ENCODE assay signal across 23 mouse cellular contexts in the genomic region with DNA sequence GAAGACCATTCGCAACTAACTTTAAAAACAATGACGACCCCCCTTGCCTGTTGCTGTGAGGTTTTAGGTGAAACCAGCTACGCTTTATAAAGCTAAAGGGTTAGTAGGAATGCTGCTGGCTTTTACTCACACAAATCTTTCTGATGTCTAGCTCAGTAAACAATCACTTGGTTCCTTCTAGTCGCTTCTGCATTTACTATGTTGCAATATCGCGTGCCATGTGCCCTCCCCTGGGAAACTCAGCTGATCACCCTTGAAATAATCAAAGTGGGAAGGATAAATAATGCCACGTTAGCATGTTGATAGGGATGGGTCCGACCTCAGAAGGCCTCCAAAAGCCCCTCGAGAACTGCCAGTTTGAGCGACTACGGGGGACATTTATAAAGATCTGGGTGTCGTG. TPM values are rescaled to one million over a fixed set of nuclear protein-coding genes. Genes with fewer than 3 reads are reported as not detected.
DNase-seq lines count a peak whose midpoint lies in the region; ATAC-seq and TF ChIP-seq lines count a peak whose summit lies in the region.
"Had no signal": no experiment of that assay in that cellular context is flagged by ENCODE, and none has a peak within 500 bp of the region (broad histone marks: within the 10 kb centered on the region; RNA-seq: fewer than 3 reads in every experiment).

No protein-coding gene starts in this region.

- peaks cover 53% of the 10 kb centered on the region for H3K4me1 ChIP-seq in forebrain, embryonic 13.5 days
- H3K4me1 ChIP-seq in forebrain, embryonic 12.5 days: peaks cover 50% of the 10 kb centered on the region
- peaks cover 43% of the 10 kb centered on the region for H3K4me1 ChIP-seq in bone marrow macrophage, adult 2 months (ENCODE audit: control insufficient read depth, insufficient read depth, low read length)
- H3K4me1 ChIP-seq: liver, embryonic 12.5 days had no signal

- 0 out of 2 replicates have a peak overlapping the region, but pooled peaks have one; percentile 36 for H3K27ac ChIP-seq in forebrain, embryonic 13.5 days
- no peak overlapping the region for H3K27ac ChIP-seq in forebrain, embryonic 12.5 days
- H3K27ac ChIP-seq in left cerebral cortex, adult 2 months: peak overlapping the region; percentile 73
- H3K27ac ChIP-seq in bone marrow macrophage, adult 2 months (ENCODE audit: insufficient read depth, low read depth, low read length): peak overlapping the region; percentile 94
- H3K27ac ChIP-seq: embryonic facial prominence, embryonic 12.5 days; heart, adult 2 months; limb, embryonic 10.5 days; liver, embryonic 12.5 days had no signal

- H3K36me3 ChIP-seq in forebrain, embryonic 13.5 days (ENCODE audit: poor library complexity, severe bottlenecking): no peaks in the 10 kb centered on the region
- no peaks in the 10 kb centered on the region for H3K36me3 ChIP-seq in forebrain, embryonic 12.5 days (replicated peaks)
- H3K36me3 ChIP-seq: embryonic facial prominence, embryonic 12.5 days; limb, embryonic 10.5 days; liver, embryonic 12.5 days had no signal

- no peak for TF ChIP-seq CTCF in left cerebral cortex, adult 2 months (IDR thresholded peaks at IDR 0.05)
- TF ChIP-seq CTCF in bone marrow macrophage, adult 2 months (IDR thresholded peaks at IDR 0.05; ENCODE audit: low read depth, low read length): no peak

- H3K9me3 ChIP-seq in forebrain, embryonic 13.5 days (replicated peaks): no peaks in the 10 kb centered on the region
- H3K9me3 ChIP-seq in forebrain, embryonic 12.5 days: no peaks in the 10 kb centered on the region
- H3K9me3 ChIP-seq: embryonic facial prominence, embryonic 12.5 days; limb, embryonic 10.5 days; liver, embryonic 12.5 days had no signal

- intact Hi-C loops in left cerebral cortex, adult 2 months (cut with DNase I): no loop called here

- no peak for DNase-seq in left cerebral cortex, adult 2 months (ENCODE audit: extremely low spot score in 1 of 2, low spot score in 2 of 2)
- DNase-seq in left cerebral cortex, adult 8-10 months (ENCODE audit: low spot score in 2 of 2): no peak
- no peak for DNase-seq in adrenal gland, adult 8-10 months
- DNase-seq: adrenal gland, postnatal 25 days; cerebellum, postnatal 10 days; forebrain, postnatal 0 days; gastrocnemius, postnatal 25 days; heart, adult 2 months; kidney, postnatal 4 days; layer of hippocampus, adult 9-11 months; lung, embryonic 14.5 days had no signal

- 93% methylated on average over 12 of the region's 12 CpGs for WGBS in forebrain, embryonic 13.5 days
- WGBS in forebrain, embryonic 12.5 days: 91% methylated on average over 12 of the region's 12 CpGs

- no peak overlapping the region for H3K4me2 ChIP-seq in forebrain, embryonic 13.5 days
- H3K4me2 ChIP-seq in forebrain, embryonic 12.5 days: no peak overlapping the region
- H3K4me2 ChIP-seq: embryonic facial prominence, embryonic 12.5 days; liver, embryonic 12.5 days; lung, embryonic 14.5 days; midbrain, embryonic 11.5 days had no signal

- H3K4me3 ChIP-seq in forebrain, embryonic 13.5 days: no peak overlapping the region
- no peak overlapping the region for H3K4me3 ChIP-seq in forebrain, embryonic 12.5 days (replicated peaks)
- H3K4me3 ChIP-seq in left cerebral cortex, adult 2 months: no peak overlapping the region
- no peak overlapping the region for H3K4me3 ChIP-seq in bone marrow macrophage, adult 2 months (ENCODE audit: insufficient read depth, low read length)
- H3K4me3 ChIP-seq: embryonic facial prominence, embryonic 12.5 days; heart, adult 2 months; limb, embryonic 10.5 days; liver, embryonic 12.5 days had no signal

- no peaks in the 10 kb centered on the region for H3K27me3 ChIP-seq in forebrain, embryonic 13.5 days
- peaks cover 4% of the 10 kb centered on the region; the same call in 1 of the 2 replicates for H3K27me3 ChIP-seq in forebrain, embryonic 12.5 days

- no peak for TF ChIP-seq POLR2A in bone marrow macrophage, adult 2 months (IDR thresholded peaks at IDR 0.05; ENCODE audit: borderline replicate concordance, low read depth, low read length)

- H3K9ac ChIP-seq in forebrain, embryonic 13.5 days: no peak overlapping the region
- no peak overlapping the region for H3K9ac ChIP-seq in forebrain, embryonic 12.5 days
- H3K9ac ChIP-seq: embryonic facial prominence, embryonic 12.5 days; forebrain, postnatal 0 days; liver, embryonic 12.5 days; lung, embryonic 14.5 days had no signal

- ATAC-seq in forebrain, embryonic 13.5 days: no peak
- no peak for ATAC-seq in forebrain, embryonic 12.5 days (ENCODE audit: low FRiP score)
- ATAC-seq in megakaryocyte, adult 5-6 weeks (ENCODE audit: poor library complexity, severe bottlenecking): peak; percentile 64
- ATAC-seq: CD4-positive, CD25-positive, alpha-beta regulatory T cell, adult 4 months; forebrain, postnatal 0 days; liver, embryonic 12.5 days had no signal

RNA-seq across cellular contexts. Expression of gene Kcnj10, which starts 6.4 kb away (rescaled TPM):
- 1.2 and 1.5 TPM in 2 replicates for polyA plus RNA-seq in forebrain, embryonic 13.5 days (2015; fragmentation: Nextera tagmentation; extraction: Ambion mirVana)
- 0.93 and 1.2 TPM in 2 replicates for polyA plus RNA-seq in forebrain, embryonic 12.5 days (2016; fragmentation: Nextera tagmentation; extraction: Ambion mirVana)
- 100 to 1,000 TPM in 1 of 2 experiments, 10 to 100 TPM in 1; 86.5 to 108 TPM for total RNA-seq in left cerebral cortex, adult 2 months (2021)
- 100 to 1,000 TPM in 3 of 4 experiments, 10 to 100 TPM in 1; 98.2 to 130 (median 113) TPM for total RNA-seq in left cerebral cortex, adult 8-10 months (2022)
- 52.3 and 58.4 TPM in 2 replicates for polyA plus RNA-seq in bone marrow macrophage, adult 2 months (2012; ENCODE audit: insufficient read depth, insufficient read length, missing spikeins)
- total RNA-seq in megakaryocyte, adult 5-6 weeks (2015): 0.23 and 0.42 TPM in 2 replicates
- 0.26 and 0.28 TPM in 2 replicates for total RNA-seq in megakaryocyte, adult 5-6 weeks (2017)
- total RNA-seq in adrenal gland, adult 8-10 months (2022): 1 to 10 TPM; 1.0 to 2.6 (median 1.7) TPM
- total RNA-seq: neutrophil, adult 5-6 weeks had no signal
- polyA plus RNA-seq: CD4-positive, CD25-positive, alpha-beta regulatory T cell, adult 4 months; heart, embryonic 14.5 days had no signal

RNA-seq across cellular contexts. Expression of gene Kcnj9, which starts 18.3 kb away (rescaled TPM):
- polyA plus RNA-seq in forebrain, embryonic 13.5 days (2015; fragmentation: Nextera tagmentation; extraction: Ambion mirVana): 1.8 and 3.0 TPM in 2 replicates
- polyA plus RNA-seq in forebrain, embryonic 12.5 days (2016; fragmentation: Nextera tagmentation; extraction: Ambion mirVana): 2.5 and 2.8 TPM in 2 replicates
- 100 to 1,000 TPM; 137 to 138 TPM for total RNA-seq in left cerebral cortex, adult 2 months (2021)
- 100 to 1,000 TPM; 109 to 120 (median 112) TPM for total RNA-seq in left cerebral cortex, adult 8-10 months (2022)
- 1.8 and 2.2 TPM in 2 replicates for polyA plus RNA-seq in bone marrow macrophage, adult 2 months (2012; ENCODE audit: insufficient read depth, insufficient read length, missing spikeins)
- not detected in 2 replicates for total RNA-seq in megakaryocyte, adult 5-6 weeks (2015)
- total RNA-seq in megakaryocyte, adult 5-6 weeks (2017): not detected in 2 replicates
- under 1 TPM; 0.10 to 0.95 (median 0.48) TPM for total RNA-seq in adrenal gland, adult 8-10 months (2022)
- total RNA-seq: gastrocnemius, postnatal 25 days; heart, adult 2 months; neutrophil, adult 5-6 weeks had no signal
- polyA plus RNA-seq: CD4-positive, CD25-positive, alpha-beta regulatory T cell, adult 4 months; heart, embryonic 14.5 days; kidney, embryonic 16.5 days; limb, embryonic 10.5 days; liver, embryonic 12.5 days had no signal

RNA-seq across cellular contexts. Expression of gene Pigm, which starts 29.0 kb away (rescaled TPM):
- polyA plus RNA-seq in forebrain, embryonic 13.5 days (2015; fragmentation: Nextera tagmentation; extraction: Ambion mirVana): 5.6 and 6.2 TPM in 2 replicates
- polyA plus RNA-seq in forebrain, embryonic 12.5 days (2016; fragmentation: Nextera tagmentation; extraction: Ambion mirVana): 10.9 and 11.5 TPM in 2 replicates
- 1 to 10 TPM; 9.3 to 9.8 TPM for total RNA-seq in left cerebral cortex, adult 2 months (2021)
- total RNA-seq in left cerebral cortex, adult 8-10 months (2022): 1 to 10 TPM; 8.0 to 8.7 (median 8.1) TPM
- polyA plus RNA-seq in bone marrow macrophage, adult 2 months (2012; ENCODE audit: insufficient read depth, insufficient read length, missing spikeins): 14.3 and 15.4 TPM in 2 replicates
- total RNA-seq in megakaryocyte, adult 5-6 weeks (2015): 14.1 and 15.5 TPM in 2 replicates
- 14.8 and 15.1 TPM in 2 replicates for total RNA-seq in megakaryocyte, adult 5-6 weeks (2017)
- total RNA-seq in adrenal gland, adult 8-10 months (2022): 10 to 100 TPM; 11.1 to 13.2 (median 11.8) TPM

RNA-seq across cellular contexts. Expression of gene Atp1a2, which starts 49.5 kb away (rescaled TPM):
- polyA plus RNA-seq in forebrain, embryonic 13.5 days (2015; fragmentation: Nextera tagmentation; extraction: Ambion mirVana): 17.6 and 17.8 TPM in 2 replicates
- 9.5 and 10.8 TPM in 2 replicates for polyA plus RNA-seq in forebrain, embryonic 12.5 days (2016; fragmentation: Nextera tagmentation; extraction: Ambion mirVana)
- 100 to 1,000 TPM; 628 to 676 TPM for total RNA-seq in left cerebral cortex, adult 2 months (2021)
- 100 to 1,000 TPM; 623 to 677 (median 661) TPM for total RNA-seq in left cerebral cortex, adult 8-10 months (2022)
- polyA plus RNA-seq in bone marrow macrophage, adult 2 months (2012; ENCODE audit: insufficient read depth, insufficient read length, missing spikeins): 0.15 and 0.36 TPM in 2 replicates
- total RNA-seq in megakaryocyte, adult 5-6 weeks (2015): 0.02 TPM in 1 of 2 replicates, not detected in the other
- total RNA-seq in megakaryocyte, adult 5-6 weeks (2017): not detected in 2 replicates
- 100 to 1,000 TPM in 1 of 4 experiments, 10 to 100 TPM in 3; 34.9 to 107 (median 92.5) TPM for total RNA-seq in adrenal gland, adult 8-10 months (2022)
- total RNA-seq: neutrophil, adult 5-6 weeks had no signal

Comparison
In these comparisons a context has a peak if more than half of its experiments do, and no peak if none do; other contexts are left out.
1. RNA of gene Kcnj10, which starts 6.4 kb away (total RNA-seq): 98.2 to 130 TPM in left cerebral cortex, adult 8-10 months and 86.5 to 108 TPM in left cerebral cortex, adult 2 months; 1.0 to 2.6 TPM in adrenal gland, adult 8-10 months and 0.23 to 0.42 TPM in megakaryocyte, adult 5-6 weeks; every median in the first group is over 10 times any median in the second.
2. RNA of gene Kcnj9, which starts 18.3 kb away (total RNA-seq): 137 to 138 TPM in left cerebral cortex, adult 2 months and 109 to 120 TPM in left cerebral cortex, adult 8-10 months; 0.10 to 0.95 TPM in adrenal gland, adult 8-10 months and not detected in megakaryocyte, adult 5-6 weeks; every median in the first group is over 10 times any median in the second.